Mouse (Mus musculus): ENCODE measurements around the gene Nos3. TPM values are rescaled to one million over a fixed set of nuclear protein-coding genes. Genes with fewer than 3 reads are reported as not detected.
A peak's percentile ranks its signal among the peaks of the same experiment; 100 is the strongest.

Gene Nos3
- polyA plus RNA-seq, 1 experiment = 0.92 TPM

DNA sequence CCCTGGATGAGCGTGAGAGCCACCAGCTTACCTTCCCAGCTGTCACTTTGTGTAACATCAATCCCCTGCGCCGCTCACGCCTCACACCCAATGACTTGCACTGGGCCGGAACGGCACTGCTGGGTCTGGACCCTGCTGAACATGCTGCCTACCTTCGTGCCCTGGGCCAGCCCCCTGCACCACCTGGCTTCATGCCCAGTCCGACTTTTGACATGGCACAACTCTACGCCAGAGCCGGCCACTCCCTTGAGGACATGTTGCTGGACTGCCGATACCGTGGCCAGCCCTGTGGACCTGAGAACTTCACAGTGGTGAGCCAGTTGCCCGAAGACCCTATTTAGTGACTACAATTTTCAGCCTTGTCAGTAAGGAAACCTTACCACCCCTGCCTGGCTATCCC, 49.3 kb downstream of the Nos3 start:
- no peak for TF ChIP-seq SRF (IDR thresholded peaks at IDR 0.05; ENCODE audit: control insufficient read depth, insufficient read length, low read depth)
- TF ChIP-seq TCF12 (IDR thresholded peaks at IDR 0.05; ENCODE audit: insufficient read depth, poor library complexity, severe bottlenecking) = no peak
- no peak for TF ChIP-seq REST (IDR thresholded peaks at IDR 0.05; ENCODE audit: insufficient read depth, insufficient read length)
- no peak for TF ChIP-seq MAX (IDR thresholded peaks at IDR 0.05; ENCODE audit: low read depth)
- TF ChIP-seq POLR2AphosphoS2 (IDR thresholded peaks at IDR 0.05; ENCODE audit: insufficient read length, low read depth) = no peak
- no peak for TF ChIP-seq E2F4 (IDR thresholded peaks at IDR 0.05; ENCODE audit: insufficient read depth)
- no peak for TF ChIP-seq TCF3 (IDR thresholded peaks at IDR 0.05; ENCODE audit: insufficient read length, low read depth)
- Histone ChIP-seq H3K27me3 (ENCODE audit: control insufficient read depth, insufficient read depth, insufficient read length) (no peaks in the 10 kb centered on the region), H3ac (ENCODE audit: control insufficient read depth, insufficient read length) (no peak overlapping the region), H3K4me2 (ENCODE audit: low read depth) (no peak overlapping the region), H3K79me2 (ENCODE audit: control insufficient read depth, insufficient read depth) (no peaks in the 10 kb centered on the region), H3K4me3 (no peak overlapping the region), H3K36me3 (ENCODE audit: control insufficient read depth, insufficient read depth) (no peaks in the 10 kb centered on the region)

- Histone ChIP-seq H3K79me2 (ENCODE audit: control insufficient read depth, insufficient read depth) (no peaks in the 10 kb centered on the region), H3K4me2 (ENCODE audit: low read depth) (peak overlapping the region; percentile 44), H3K36me3 (ENCODE audit: control insufficient read depth, insufficient read depth) (peaks cover 4% of the 10 kb centered on the region), H3ac (ENCODE audit: control insufficient read depth, insufficient read length) (no peak overlapping the region), H3K4me3 (no peak overlapping the region), H3K27me3 (ENCODE audit: control insufficient read depth, insufficient read depth, insufficient read length) (no peaks in the 10 kb centered on the region)
- peak; percentile 63 for TF ChIP-seq REST (IDR thresholded peaks at IDR 0.05; ENCODE audit: insufficient read depth, insufficient read length)
- TF ChIP-seq TCF12 (IDR thresholded peaks at IDR 0.05; ENCODE audit: insufficient read depth, poor library complexity, severe bottlenecking) = no peak
Observed at GRCm38 (mm10) chr5:24416222-24416736, 51.7 kb downstream of the Nos3 start.

DNA sequence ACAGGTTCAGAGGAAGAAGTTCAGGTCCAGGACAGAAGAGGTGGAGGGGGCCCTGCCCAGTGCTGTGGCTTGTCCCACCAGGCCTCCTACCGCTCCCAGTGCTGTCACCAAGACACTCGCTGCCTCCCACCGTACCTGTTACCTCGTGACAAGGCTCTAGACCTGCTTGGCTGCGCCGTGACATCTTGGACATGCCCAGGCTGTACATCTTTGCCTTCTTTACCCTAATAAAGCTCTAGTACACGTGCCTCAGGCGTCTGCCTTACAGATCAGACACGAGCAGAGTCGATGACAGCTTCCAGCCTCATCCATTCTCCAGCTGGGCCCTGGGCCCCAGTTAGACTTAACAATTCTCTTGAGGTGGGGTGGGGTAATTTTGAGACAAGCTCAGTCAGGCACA, 53.0 kb downstream of the Nos3 start:
- Histone ChIP-seq H3K4me2 (ENCODE audit: low read depth) (no peak overlapping the region), H3ac (ENCODE audit: control insufficient read depth, insufficient read length) (no peak overlapping the region), H3K4me3 (no peak overlapping the region), H3K36me3 (ENCODE audit: control insufficient read depth, insufficient read depth) (peaks cover 7% of the 10 kb centered on the region), H3K27me3 (ENCODE audit: control insufficient read depth, insufficient read depth, insufficient read length) (no peaks in the 10 kb centered on the region), H3K79me2 (ENCODE audit: control insufficient read depth, insufficient read depth) (peaks cover 2% of the 10 kb centered on the region)
- TF ChIP-seq E2F4 (IDR thresholded peaks at IDR 0.05; ENCODE audit: insufficient read depth) (no peak), SRF (IDR thresholded peaks at IDR 0.05; ENCODE audit: control insufficient read depth, insufficient read length, low read depth) (no peak), POLR2AphosphoS2 (IDR thresholded peaks at IDR 0.05; ENCODE audit: insufficient read length, low read depth) (no peak), USF1 (IDR thresholded peaks at IDR 0.05; ENCODE audit: low read depth) (no peak)

DNA sequence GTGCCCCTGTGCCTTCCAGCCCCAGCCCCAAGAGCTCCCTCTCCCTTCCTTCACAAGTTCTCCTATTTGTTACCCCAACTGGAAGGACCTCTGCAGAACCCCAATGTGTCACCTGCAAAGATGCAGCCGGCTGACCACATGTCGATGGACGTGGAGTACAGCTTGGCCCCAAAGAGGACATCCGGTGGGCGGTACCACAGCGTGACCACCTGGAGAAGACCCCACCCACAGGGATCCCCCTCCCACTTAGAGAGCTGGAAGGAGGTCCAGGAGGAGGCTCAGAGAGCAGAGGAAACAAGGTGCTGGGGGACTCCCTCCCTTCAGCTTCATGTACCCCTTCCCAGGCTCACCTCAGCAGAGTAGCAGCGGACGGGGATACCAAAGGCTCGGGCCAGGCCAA, 55.8 kb downstream of the Nos3 start:
- Histone ChIP-seq H3K36me3 (ENCODE audit: control insufficient read depth, insufficient read depth) (peaks cover 7% of the 10 kb centered on the region), H3K4me3 (no peak overlapping the region), H3K79me2 (ENCODE audit: control insufficient read depth, insufficient read depth) (peaks cover 9% of the 10 kb centered on the region), H3K4me2 (ENCODE audit: low read depth) (no peak overlapping the region), H3ac (ENCODE audit: control insufficient read depth, insufficient read length) (no peak overlapping the region), H3K27me3 (ENCODE audit: control insufficient read depth, insufficient read depth, insufficient read length) (no peaks in the 10 kb centered on the region)
- TF ChIP-seq E2F4 (IDR thresholded peaks at IDR 0.05; ENCODE audit: insufficient read depth) (no peak), MYOD1 (IDR thresholded peaks at IDR 0.05; ENCODE audit: control insufficient read depth in 1 of 3, insufficient read length in 2 of 3, low read depth in 2 of 3) (no peak), MAX (IDR thresholded peaks at IDR 0.05; ENCODE audit: low read depth) (no peak)

DNA sequence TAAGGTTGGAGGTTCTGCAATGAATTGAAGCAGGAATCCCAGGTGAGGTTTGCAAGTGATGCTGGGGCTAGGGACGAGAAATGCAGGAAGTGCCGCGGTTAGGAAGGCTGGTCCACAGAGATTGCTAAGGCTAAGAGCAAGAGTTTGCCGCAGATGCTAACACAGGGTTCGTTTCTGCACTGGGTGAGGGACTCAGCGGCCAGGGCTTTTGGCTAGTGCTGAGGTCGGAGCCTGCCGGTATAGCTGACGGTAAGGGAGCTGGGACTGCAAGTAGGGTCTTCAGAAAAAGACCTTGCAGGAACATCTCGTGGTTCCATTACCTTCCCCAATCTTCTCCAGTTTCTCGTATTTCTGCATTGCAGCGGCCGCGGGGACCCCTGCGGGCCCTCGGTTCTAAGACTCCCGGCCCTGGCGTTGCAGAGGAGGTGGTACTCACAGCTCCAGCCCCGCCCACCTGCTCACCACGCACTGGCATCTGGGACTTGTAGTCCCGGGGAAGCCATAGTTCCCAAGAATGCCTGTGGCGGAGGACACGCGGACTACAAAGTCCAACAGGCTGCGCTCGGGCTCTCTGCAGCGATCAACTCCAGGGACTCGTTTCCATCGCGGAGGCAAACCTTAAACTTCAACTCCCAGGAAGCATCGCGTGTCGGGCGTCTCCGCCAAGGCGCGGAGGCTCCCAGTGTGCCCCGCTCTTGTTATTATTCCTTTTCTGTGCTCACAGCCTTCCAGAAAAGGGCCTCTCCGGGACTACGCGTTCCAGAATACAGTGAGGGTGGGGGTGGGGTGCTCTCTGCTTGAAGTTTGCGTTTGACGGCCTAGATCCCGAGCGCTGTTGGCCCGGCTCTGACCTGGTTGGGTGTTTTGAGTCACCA, 58.8 kb downstream of the Nos3 start, which contains the start of the genes Cdk5 and Slc4a2:
TSS of gene Cdk5 (minus strand) at position 402 of the 875 bp plus-strand sequence.
TSS of gene Slc4a2 (plus strand) at position 709 of the 875 bp plus-strand sequence.
- H3K4me2 ChIP-seq (ENCODE audit: low read depth) = peak within 1 kb of the TSS; percentile 92
- H3ac ChIP-seq (ENCODE audit: control insufficient read depth, insufficient read length) = peak within 1 kb of the TSS; percentile 55
- H3K36me3 ChIP-seq (ENCODE audit: control insufficient read depth, insufficient read depth) = peaks cover 7% of the 10 kb centered on the region
- peak; percentile 67 for TF ChIP-seq POLR2A (IDR thresholded peaks at IDR 0.05; ENCODE audit: insufficient read length, low read depth)
- no peak for TF ChIP-seq CEBPB (IDR thresholded peaks at IDR 0.05; ENCODE audit: insufficient read depth, poor library complexity, severe bottlenecking)
- TF ChIP-seq POLR2AphosphoS2 (IDR thresholded peaks at IDR 0.05; ENCODE audit: insufficient read length, low read depth) = peak; percentile 78
- TF ChIP-seq MYOD1 (IDR thresholded peaks at IDR 0.05; ENCODE audit: control insufficient read depth in 1 of 3, insufficient read length in 2 of 3, low read depth in 2 of 3) = peak in 2 of 3 experiments; percentile 8 to 13
- no peaks in the 10 kb centered on the region for H3K27me3 ChIP-seq (ENCODE audit: control insufficient read depth, insufficient read depth, insufficient read length)
- H3K4me3 ChIP-seq = peak within 1 kb of the TSS; percentile 95
- H3K79me2 ChIP-seq (ENCODE audit: control insufficient read depth, insufficient read depth) = peaks cover 27% of the 10 kb centered on the region
